Mouse (Mus musculus): ENCODE data around the gene Abcg1. TPM values are rescaled to one million over a fixed set of nuclear protein-coding genes. Genes with fewer than 3 reads are reported as not detected.

The Abcg1 gene
- polyA plus RNA-seq, 1 experiment, result 1.3 TPM

- peaks cover 20% of the 10 kb centered on the region for H3K4me1 ChIP-seq (ENCODE audit: control insufficient read depth, insufficient read depth, low read length)
- H3K4me3 ChIP-seq (ENCODE audit: control insufficient read depth, low read depth, low read length), result no peak overlapping the region
- TF ChIP-seq POLR2A (IDR thresholded peaks at IDR 0.05; ENCODE audit: control insufficient read depth, low read depth, low read length), result no peak
- TF ChIP-seq CTCF (IDR thresholded peaks at IDR 0.05; ENCODE audit: control insufficient read depth, insufficient read depth, insufficient replicate concordance, low read depth, low read length), result no peak
- H3K27me3 ChIP-seq (ENCODE audit: control insufficient read depth, insufficient read depth, low read length), result no peaks in the 10 kb centered on the region
- no peak overlapping the region for H3K27ac ChIP-seq (ENCODE audit: control insufficient read depth, insufficient read depth, low read depth, low read length)
- no peaks in the 10 kb centered on the region for H3K36me3 ChIP-seq (ENCODE audit: control insufficient read depth, insufficient read depth, low read length)
Observed at GRCm38 (mm10) chr17:31061346-31062095, 4.0 kb downstream of the Abcg1 start.

- no peak for TF ChIP-seq CTCF (IDR thresholded peaks at IDR 0.05; ENCODE audit: control insufficient read depth, insufficient read depth, insufficient replicate concordance, low read depth, low read length)
- no peak for TF ChIP-seq POLR2A (IDR thresholded peaks at IDR 0.05; ENCODE audit: control insufficient read depth, low read depth, low read length)
- H3K4me1 ChIP-seq (ENCODE audit: control insufficient read depth, insufficient read depth, low read length), result no peaks in the 10 kb centered on the region
- H3K27ac ChIP-seq (ENCODE audit: control insufficient read depth, insufficient read depth, low read depth, low read length), result no peak overlapping the region
- H3K27me3 ChIP-seq (ENCODE audit: control insufficient read depth, insufficient read depth, low read length), result no peaks in the 10 kb centered on the region
- H3K4me3 ChIP-seq (ENCODE audit: control insufficient read depth, low read depth, low read length), result no peak overlapping the region
- no peaks in the 10 kb centered on the region for H3K36me3 ChIP-seq (ENCODE audit: control insufficient read depth, insufficient read depth, low read length)
Observed at GRCm38 (mm10) chr17:31066058-31066457, 8.6 kb downstream of the Abcg1 start.

GRCm38 (mm10) chr17:31067051-31067450 lies 9.6 kb downstream of the Abcg1 start:
- no peak for TF ChIP-seq POLR2A (IDR thresholded peaks at IDR 0.05; ENCODE audit: control insufficient read depth, low read depth, low read length)
- no peak for TF ChIP-seq CTCF (IDR thresholded peaks at IDR 0.05; ENCODE audit: control insufficient read depth, insufficient read depth, insufficient replicate concordance, low read depth, low read length)
- no peaks in the 10 kb centered on the region for H3K36me3 ChIP-seq (ENCODE audit: control insufficient read depth, insufficient read depth, low read length)
- H3K27ac ChIP-seq (ENCODE audit: control insufficient read depth, insufficient read depth, low read depth, low read length), result no peak overlapping the region
- no peaks in the 10 kb centered on the region for H3K27me3 ChIP-seq (ENCODE audit: control insufficient read depth, insufficient read depth, low read length)
- H3K4me3 ChIP-seq (ENCODE audit: control insufficient read depth, low read depth, low read length), result no peak overlapping the region
- H3K4me1 ChIP-seq (ENCODE audit: control insufficient read depth, insufficient read depth, low read length), result no peaks in the 10 kb centered on the region

GRCm38 (mm10) chr17:31069121-31069520 lies 11.6 kb downstream of the Abcg1 start:
- Histone ChIP-seq H3K27me3 (ENCODE audit: control insufficient read depth, insufficient read depth, low read length) (no peaks in the 10 kb centered on the region), H3K36me3 (ENCODE audit: control insufficient read depth, insufficient read depth, low read length) (no peaks in the 10 kb centered on the region), H3K4me1 (ENCODE audit: control insufficient read depth, insufficient read depth, low read length) (peaks cover 13% of the 10 kb centered on the region), H3K4me3 (ENCODE audit: control insufficient read depth, low read depth, low read length) (no peak overlapping the region), H3K27ac (ENCODE audit: control insufficient read depth, insufficient read depth, low read depth, low read length) (no peak overlapping the region)
- TF ChIP-seq POLR2A (IDR thresholded peaks at IDR 0.05; ENCODE audit: control insufficient read depth, low read depth, low read length) (no peak), CTCF (IDR thresholded peaks at IDR 0.05; ENCODE audit: control insufficient read depth, insufficient read depth, insufficient replicate concordance, low read depth, low read length) (no peak)

- H3K4me1 ChIP-seq (ENCODE audit: control insufficient read depth, insufficient read depth, low read length), result peaks cover 15% of the 10 kb centered on the region
- no peak for TF ChIP-seq CTCF (IDR thresholded peaks at IDR 0.05; ENCODE audit: control insufficient read depth, insufficient read depth, insufficient replicate concordance, low read depth, low read length)
- TF ChIP-seq POLR2A (IDR thresholded peaks at IDR 0.05; ENCODE audit: control insufficient read depth, low read depth, low read length), result no peak
- H3K36me3 ChIP-seq (ENCODE audit: control insufficient read depth, insufficient read depth, low read length), result no peaks in the 10 kb centered on the region
- no peak overlapping the region for H3K27ac ChIP-seq (ENCODE audit: control insufficient read depth, insufficient read depth, low read depth, low read length)
- no peaks in the 10 kb centered on the region for H3K27me3 ChIP-seq (ENCODE audit: control insufficient read depth, insufficient read depth, low read length)
- no peak overlapping the region for H3K4me3 ChIP-seq (ENCODE audit: control insufficient read depth, low read depth, low read length)
Observed at GRCm38 (mm10) chr17:31069845-31070244, 12.4 kb downstream of the Abcg1 start.

- TF ChIP-seq POLR2A (IDR thresholded peaks at IDR 0.05; ENCODE audit: control insufficient read depth, low read depth, low read length) (no peak), CTCF (IDR thresholded peaks at IDR 0.05; ENCODE audit: control insufficient read depth, insufficient read depth, insufficient replicate concordance, low read depth, low read length) (no peak)
- peaks cover 15% of the 10 kb centered on the region for H3K4me1 ChIP-seq (ENCODE audit: control insufficient read depth, insufficient read depth, low read length)
Observed at GRCm38 (mm10) chr17:31070403-31071185, 13.1 kb downstream of the Abcg1 start.

More at GRCm38 (mm10) chr17:31070403-31071185, 13.1 kb downstream of the Abcg1 start:
- H3K36me3 ChIP-seq (ENCODE audit: control insufficient read depth, insufficient read depth, low read length), result no peaks in the 10 kb centered on the region
- no peaks in the 10 kb centered on the region for H3K27me3 ChIP-seq (ENCODE audit: control insufficient read depth, insufficient read depth, low read length)
- H3K4me3 ChIP-seq (ENCODE audit: control insufficient read depth, low read depth, low read length), result no peak overlapping the region
- H3K27ac ChIP-seq (ENCODE audit: control insufficient read depth, insufficient read depth, low read depth, low read length), result no peak overlapping the region

All from testis, adult 2 months (tissue).